Mouse (Mus musculus): Measurements from ENCODE around the gene Tmem53.

GRCm38 (mm10) chr4:117288927-117289801 lies 37.4 kb downstream of the Tmem53 start:
- TF ChIP-seq CTCF (IDR thresholded peaks at IDR 0.05; ENCODE audit: borderline replicate concordance, insufficient read depth, low read length) (no peak), POLR2A (IDR thresholded peaks at IDR 0.05; ENCODE audit: low read depth, low read length) (peak; percentile 70)
